Mouse (Mus musculus) adrenal gland, postnatal 25 days (tissue): ENCODE measurements around the gene Muc1. TPM values are rescaled to one million over a fixed set of nuclear protein-coding genes. Genes with fewer than 3 reads are reported as not detected.

ENCODE experiments used
- DNase-seq: peaks from one replicate; pipeline ENCODE4 v3.0.0; 2021; ENCODE audit warnings: mixed read lengths
- microRNA-seq, 2 experiments: library from miRNA; unstranded; fragments of <30 nt; microRNA quantifications; one replicate each; pipeline ENCODE4 v1.2.0; 2021
- total RNA-seq: library from RNA; stranded (reverse); gene quantifications from 2 replicates; pipeline ENCODE4 v1.2.3, GENCODE M21; 2021

Gene Muc1
- total RNA-seq, 1 experiment from 2014 or later, result not detected

DNA sequence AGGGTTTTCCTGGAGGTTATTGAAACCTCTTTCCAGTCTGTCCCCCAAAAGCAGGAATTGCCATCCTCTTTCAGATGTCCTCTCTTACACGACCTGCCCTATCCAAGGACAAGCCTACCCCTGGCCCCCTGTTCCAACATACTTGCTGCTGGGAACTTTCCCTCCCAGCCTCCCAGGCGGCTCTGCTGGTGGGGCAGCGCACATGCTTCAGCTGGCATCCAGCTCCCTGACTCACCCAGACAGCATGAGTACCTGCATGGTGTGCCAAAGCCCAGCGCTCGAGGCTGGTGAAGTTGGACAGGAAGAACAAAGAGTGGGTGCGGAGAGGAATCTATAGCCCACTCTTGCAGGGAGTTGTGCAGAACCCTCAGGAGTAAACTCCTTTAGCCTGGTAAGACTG, 42.0 kb downstream of the Muc1 start:
- peak; percentile 69 for DNase-seq

DNA sequence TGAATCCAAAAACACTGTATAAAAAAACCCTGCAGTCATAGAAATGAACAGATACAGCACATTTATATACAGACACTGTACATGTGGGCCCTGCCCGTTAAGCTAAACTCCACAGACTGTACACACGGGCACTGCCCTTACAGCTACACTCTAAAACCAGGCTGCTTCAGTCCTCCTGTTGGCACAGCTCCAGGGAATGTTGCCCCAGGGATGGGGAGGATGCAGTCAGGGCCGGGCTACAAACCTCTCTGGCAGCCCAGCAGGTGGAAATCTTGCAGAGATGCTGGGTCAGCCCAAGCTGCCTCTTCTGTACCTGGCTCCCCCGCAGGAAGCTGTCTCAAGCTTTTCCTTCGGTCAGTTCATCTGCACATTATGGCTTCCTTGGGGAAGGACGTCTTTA, 42.9 kb downstream of the Muc1 start:
- DNase-seq, result no peak

DNA sequence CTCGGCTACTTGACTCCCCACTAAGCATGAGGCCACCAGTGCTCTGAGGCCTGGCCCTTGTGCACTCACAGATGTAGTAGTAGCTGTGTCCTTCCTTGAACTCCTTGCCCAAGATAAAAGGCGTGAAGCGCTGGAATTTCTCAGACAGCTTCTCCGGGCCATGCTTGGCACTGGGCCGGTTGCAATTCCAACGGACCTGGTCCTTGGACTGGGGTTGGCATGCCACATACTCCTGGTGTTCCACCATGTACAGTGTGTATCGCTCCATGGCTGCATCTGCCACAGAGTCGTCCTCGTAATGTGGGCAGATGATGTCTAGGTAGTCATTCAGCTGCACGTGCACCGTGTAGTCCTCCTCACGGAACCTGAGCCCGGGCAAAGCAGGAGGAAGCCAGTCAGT, 47.2 kb downstream of the Muc1 start:
- no peak for DNase-seq

- DNase-seq, result no peak
Observed at GRCm38 (mm10) chr3:89277281-89278021, 48.6 kb downstream of the Muc1 start.

DNA sequence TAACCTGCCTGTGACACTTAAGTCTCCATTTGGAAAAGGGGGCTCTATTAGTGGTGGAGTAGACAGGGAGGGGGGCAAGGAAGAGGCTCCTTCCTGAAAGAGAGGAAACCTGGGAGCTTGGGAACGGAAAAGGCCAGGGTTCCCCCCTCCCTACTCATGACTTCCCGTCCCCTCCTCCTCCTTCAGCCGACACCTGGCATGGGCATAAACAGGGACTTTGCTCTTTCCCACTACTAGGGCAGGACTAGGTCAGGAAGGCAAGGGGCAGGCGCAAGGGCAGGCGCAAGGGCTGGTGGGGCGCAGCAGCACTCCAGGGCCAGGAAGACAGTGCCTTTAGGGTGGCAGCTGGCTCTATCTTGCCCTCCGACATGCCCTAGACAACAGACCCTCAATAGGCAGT, 49.2 kb downstream of the Muc1 start:
- no peak for DNase-seq

DNA sequence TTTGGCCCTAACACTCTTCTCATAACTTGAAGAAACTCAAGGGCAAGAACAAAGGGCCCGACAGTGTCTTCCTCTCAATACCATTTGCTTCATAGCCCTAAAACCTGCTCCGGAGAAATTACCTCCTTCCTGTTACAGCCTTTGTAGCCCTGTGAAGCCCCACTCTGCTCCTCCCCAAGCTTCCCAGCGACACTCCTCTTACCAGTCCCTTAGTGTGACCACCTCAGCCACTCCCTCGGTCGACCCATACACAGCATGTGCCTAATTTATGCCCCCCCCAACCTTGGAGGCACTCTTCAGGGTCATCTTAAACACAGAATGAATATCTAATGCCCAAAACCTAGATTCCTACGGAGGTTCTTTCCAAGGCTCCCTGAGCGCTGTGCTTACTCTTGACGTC, 49.8 kb downstream of the Muc1 start:
- DNase-seq, result no peak

DNA sequence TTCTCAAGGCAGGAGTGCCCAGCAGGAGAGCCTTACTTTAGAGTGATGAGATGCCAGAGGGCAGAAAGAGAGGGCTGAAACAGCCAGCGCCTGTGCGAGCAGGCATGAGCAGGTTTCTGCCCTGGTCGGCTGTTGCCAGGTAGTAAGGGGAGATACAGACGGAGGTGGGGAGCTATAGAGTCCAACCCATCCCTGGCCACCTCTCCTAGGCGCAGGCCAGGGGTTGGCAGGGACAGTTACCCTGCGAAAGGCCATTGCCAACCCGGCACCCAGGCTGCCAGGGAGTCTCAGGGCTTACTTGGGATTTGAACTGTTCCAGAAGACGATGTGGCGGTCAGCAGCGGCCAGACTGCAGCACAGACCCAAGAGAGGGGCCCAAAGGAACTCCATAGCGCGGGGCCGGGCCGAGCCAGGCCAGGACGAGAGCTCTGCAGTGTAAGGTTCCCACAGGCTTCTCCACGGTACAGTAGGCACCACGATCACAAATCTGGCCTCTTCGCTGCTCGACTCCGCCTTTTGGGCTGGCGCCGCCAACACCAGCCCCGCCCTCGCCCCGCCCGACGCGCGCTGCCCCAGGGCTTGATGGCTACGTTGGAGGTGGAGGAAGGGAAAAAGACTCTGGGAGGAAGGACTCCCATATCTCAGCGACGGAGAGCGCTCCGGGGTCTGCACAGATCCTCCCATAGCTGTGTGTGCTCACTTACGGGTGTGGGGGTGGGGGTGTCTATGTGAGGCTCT, 50.5 kb downstream of the Muc1 start:
- DNase-seq, result peak; percentile 88

DNA sequence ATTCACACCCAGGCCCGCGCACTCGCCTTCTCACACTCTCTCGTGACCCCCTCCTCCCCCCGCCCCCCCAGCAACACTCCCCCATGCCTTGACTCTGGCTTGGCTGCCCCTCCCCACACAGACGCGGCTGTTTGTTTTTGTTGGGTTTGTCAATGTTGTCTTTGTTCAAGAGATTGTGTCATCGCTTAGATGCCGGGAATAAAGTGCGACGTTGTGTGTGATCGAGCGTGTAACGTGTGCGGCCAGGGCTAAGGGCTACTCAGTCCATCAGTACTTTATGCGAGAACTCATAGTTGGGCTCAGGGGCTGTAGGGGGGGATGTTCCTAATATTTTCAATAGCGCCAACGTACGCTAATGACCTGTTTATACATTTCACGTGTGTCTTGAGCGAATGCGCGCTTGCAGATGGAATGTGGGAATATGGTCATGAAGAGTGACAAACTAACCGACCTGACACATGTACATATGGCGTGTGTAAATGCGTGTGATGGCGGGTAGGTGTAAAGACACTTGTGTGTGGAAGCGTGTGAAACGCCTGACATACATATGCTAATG, 51.3 kb downstream of the Muc1 start:
- DNase-seq, result no peak

DNA sequence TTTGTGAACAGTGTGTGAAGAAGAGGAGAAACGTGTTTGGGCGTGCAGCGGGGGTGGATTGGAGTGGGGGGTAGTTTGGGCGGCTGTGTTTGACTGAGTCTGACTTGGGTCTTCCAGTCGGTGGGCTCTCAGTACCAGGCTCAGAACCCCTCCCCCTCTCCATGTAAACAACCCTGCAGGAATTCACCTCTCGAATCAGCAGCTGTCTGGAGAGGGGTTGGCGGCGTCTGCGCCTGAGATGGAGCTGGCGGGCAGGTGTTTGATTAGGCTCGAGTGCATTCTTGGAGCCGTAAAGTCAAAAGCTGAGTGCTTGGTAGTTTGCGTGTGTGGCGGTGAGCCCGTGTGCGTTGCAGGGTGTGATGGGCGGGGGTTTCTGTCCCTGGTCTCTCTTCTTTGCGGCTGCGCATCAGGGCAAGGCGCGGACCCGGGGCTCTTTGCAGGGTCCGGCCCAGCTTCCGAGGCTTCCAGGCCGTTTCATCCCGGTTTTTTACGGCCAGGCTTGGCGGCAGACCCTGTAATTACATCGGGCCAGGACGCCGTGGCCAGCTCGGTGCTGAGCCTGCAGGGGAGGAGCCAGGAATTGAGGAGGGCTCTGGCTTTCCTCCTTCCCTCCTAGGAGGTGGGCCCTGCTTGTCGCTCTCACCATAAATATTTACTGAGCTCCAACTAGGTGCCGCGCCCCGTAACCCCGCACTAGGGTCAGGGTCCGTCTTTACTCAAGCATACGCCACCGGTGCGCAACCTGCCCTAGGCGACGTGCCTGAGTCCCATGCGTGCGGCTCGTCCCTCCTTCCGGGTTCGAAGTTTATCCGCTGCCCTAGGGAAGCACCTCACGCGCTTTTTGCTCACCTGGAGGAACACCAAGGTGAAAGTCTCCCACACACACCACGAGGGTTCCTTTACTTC, 52.0 kb downstream of the Muc1 start, which contains the start of gene Efna1:
Efna1 (minus strand) TSS at position 537 of the 906 bp plus-strand sequence.
- peak; percentile 47 for DNase-seq

DNA sequence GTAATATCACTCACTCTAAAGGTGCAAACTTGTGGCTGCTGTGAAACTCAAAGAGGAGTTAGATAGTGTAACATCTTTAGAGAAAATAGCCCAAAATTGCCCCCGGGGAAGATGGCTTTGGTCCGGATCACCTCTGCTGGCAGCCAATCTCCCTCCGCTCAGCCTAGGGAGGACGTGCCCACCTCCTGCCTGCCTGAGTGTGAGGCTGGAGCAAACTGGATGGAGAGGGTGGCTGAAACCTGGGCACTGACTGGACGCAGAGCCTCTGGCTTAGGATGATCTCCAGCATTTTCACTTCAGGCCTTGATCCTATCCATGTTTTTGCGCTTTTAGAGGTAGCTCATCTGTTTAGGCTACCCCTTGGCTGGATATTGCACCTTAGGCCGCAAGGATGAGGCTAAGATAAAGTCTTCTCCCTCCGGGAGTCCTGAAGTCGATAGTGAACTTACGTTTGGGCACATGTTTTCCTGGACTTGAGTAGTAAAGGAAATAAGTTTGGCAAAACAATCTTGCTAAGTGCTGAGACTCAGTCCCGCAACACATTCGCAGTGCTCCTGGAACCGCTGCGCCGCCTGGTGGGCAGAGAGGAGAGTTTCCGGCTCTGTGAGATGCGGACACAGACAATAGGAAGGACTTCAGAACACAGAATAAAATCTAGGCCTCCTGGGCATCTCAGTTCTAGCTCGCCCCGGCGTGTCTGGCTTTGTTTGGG, 52.9 kb downstream of the Muc1 start:
- DNase-seq, result peak; percentile 87

- DNase-seq, result no peak
Observed at GRCm38 (mm10) chr3:89282291-89282643, 53.4 kb downstream of the Muc1 start.

Small RNA genes lying within 50 kb of the gene (microRNA-seq; reads per million reads assigned to microRNA genes)
- gene Mir92b, result 21.3 to 26.7 reads per million in 2 experiments

Other genes with a start within 250 kb of the Muc1 start
- 21.6 and 30.2 TPM in 2 replicates for gene Rusc1, start 135.7 kb upstream of the Muc1 start, total RNA-seq
- gene Gm43738, start 128.0 kb upstream of the Muc1 start, total RNA-seq, result 0.39 TPM in 1 of 2 replicates, not detected in the other
- 830 and 852 TPM in 2 replicates for gene Fdps, start 127.1 kb upstream of the Muc1 start, total RNA-seq
- gene Pklr, start 92.9 kb upstream of the Muc1 start, total RNA-seq, result 1.6 TPM in 1 of 2 replicates, not detected in the other
- gene Hcn3, start 68.9 kb upstream of the Muc1 start, total RNA-seq, result 9.3 and 17.7 TPM in 2 replicates
- 98.4 and 103 TPM in 2 replicates for gene Clk2, start 64.3 kb upstream of the Muc1 start, total RNA-seq
- gene Scamp3, start 51.6 kb upstream of the Muc1 start, total RNA-seq, result 98.4 and 112 TPM in 2 replicates
- gene Fam189b, start 45.9 kb upstream of the Muc1 start, total RNA-seq, result 17.1 and 23.7 TPM in 2 replicates
- 72.4 and 79.0 TPM in 2 replicates for gene Gba, start 26.1 kb upstream of the Muc1 start, total RNA-seq
- gene Thbs3, start 13.9 kb upstream of the Muc1 start, total RNA-seq, result 6.1 and 8.7 TPM in 2 replicates
- 143 and 154 TPM in 2 replicates for gene Mtx1, start 2.0 kb upstream of the Muc1 start, total RNA-seq
- gene Krtcap2, start 16.9 kb downstream of the Muc1 start, total RNA-seq, result 126 and 127 TPM in 2 replicates
- 2.6 and 3.2 TPM in 2 replicates for gene Trim46, start 17.3 kb downstream of the Muc1 start, total RNA-seq
- 106 and 137 TPM in 2 replicates for gene Dpm3, start 30.3 kb downstream of the Muc1 start, total RNA-seq
- gene Slc50a1, start 41.5 kb downstream of the Muc1 start, total RNA-seq, result 44.7 and 51.4 TPM in 2 replicates
- gene Efna1, start 52.1 kb downstream of the Muc1 start, total RNA-seq, result 11.6 and 17.2 TPM in 2 replicates
- gene Efna3, start 93.9 kb downstream of the Muc1 start, total RNA-seq, result 0.27 TPM in 1 of 2 replicates, not detected in the other
- gene Efna4, start 109.0 kb downstream of the Muc1 start, total RNA-seq, result 1.7 TPM in 1 of 2 replicates, not detected in the other
- gene Adam15, start 120.9 kb downstream of the Muc1 start, total RNA-seq, result 50.4 and 65.1 TPM in 2 replicates
- 0.38 and 0.76 TPM in 2 replicates for gene Dcst2, start 132.9 kb downstream of the Muc1 start, total RNA-seq
- gene Dcst1, start 136.2 kb downstream of the Muc1 start, total RNA-seq, result 0.55 TPM in 1 of 2 replicates, not detected in the other
- gene Zbtb7b, start 165.7 kb downstream of the Muc1 start, total RNA-seq, result 98.2 and 110 TPM in 2 replicates
- 3.1 TPM in 1 of 2 replicates, not detected in the other for gene Lenep, start 173.7 kb downstream of the Muc1 start, total RNA-seq
- 34.7 and 35.4 TPM in 2 replicates for gene Flad1, start 182.8 kb downstream of the Muc1 start, total RNA-seq
- gene Cks1b, start 189.3 kb downstream of the Muc1 start, total RNA-seq, result 24.8 and 26.2 TPM in 2 replicates
- gene Shc1, start 189.4 kb downstream of the Muc1 start, total RNA-seq, result 74.4 and 101 TPM in 2 replicates
- 38.6 and 46.8 TPM in 2 replicates for gene Pygo2, start 201.2 kb downstream of the Muc1 start, total RNA-seq
- gene Pbxip1, start 207.6 kb downstream of the Muc1 start, total RNA-seq, result 37.9 and 51.1 TPM in 2 replicates
- gene Pmvk, start 225.5 kb downstream of the Muc1 start, total RNA-seq, result 31.7 and 53.8 TPM in 2 replicates